Mouse (Mus musculus) layer of hippocampus, adult 8-10 months (tissue): ENCODE results near the gene Tsc22d4. TPM values are rescaled to one million over a fixed set of nuclear protein-coding genes. Genes with fewer than 3 reads are reported as not detected.
A peak's percentile ranks its signal among the peaks of the same experiment; 100 is the strongest.

Experiments
- DNase-seq, 2 experiments: peaks; one replicate each; pipeline ENCODE4 v3.0.0; 2022; ENCODE audit warnings: low spot score in 2 of 2
- total RNA-seq, 4 experiments: library from RNA; stranded (reverse); gene quantifications; 2 replicates each; pipeline ENCODE4 v1.2.4; 2022

The Tsc22d4 gene
- total RNA-seq, 4 experiments from 2014 or later = 146 to 236 (median 178) TPM

DNA sequence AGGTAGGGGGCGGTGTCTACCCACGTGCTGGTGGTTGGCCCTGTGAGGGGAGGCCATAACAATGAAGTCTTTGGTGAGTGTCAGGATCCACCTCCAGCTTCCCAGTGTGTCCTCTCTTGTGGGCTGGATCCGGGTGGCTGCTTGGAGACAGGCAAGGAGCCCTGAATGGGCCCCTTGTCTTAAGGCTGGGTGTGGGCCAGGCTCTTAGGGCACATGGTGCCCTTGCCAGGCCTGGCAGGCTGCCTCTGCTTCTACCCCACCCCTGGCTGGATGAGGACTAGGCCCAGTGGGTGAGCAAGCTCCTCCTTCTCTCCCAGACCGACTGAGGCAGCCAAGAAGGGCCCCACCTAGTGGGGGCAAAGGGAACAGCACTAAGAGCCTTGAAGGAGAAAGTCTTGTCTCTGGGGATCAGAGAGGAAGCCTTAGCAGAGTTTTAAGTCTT lies 14.5 kb downstream of the Tsc22d4 start:
- peak; percentile 94 for DNase-seq

DNA sequence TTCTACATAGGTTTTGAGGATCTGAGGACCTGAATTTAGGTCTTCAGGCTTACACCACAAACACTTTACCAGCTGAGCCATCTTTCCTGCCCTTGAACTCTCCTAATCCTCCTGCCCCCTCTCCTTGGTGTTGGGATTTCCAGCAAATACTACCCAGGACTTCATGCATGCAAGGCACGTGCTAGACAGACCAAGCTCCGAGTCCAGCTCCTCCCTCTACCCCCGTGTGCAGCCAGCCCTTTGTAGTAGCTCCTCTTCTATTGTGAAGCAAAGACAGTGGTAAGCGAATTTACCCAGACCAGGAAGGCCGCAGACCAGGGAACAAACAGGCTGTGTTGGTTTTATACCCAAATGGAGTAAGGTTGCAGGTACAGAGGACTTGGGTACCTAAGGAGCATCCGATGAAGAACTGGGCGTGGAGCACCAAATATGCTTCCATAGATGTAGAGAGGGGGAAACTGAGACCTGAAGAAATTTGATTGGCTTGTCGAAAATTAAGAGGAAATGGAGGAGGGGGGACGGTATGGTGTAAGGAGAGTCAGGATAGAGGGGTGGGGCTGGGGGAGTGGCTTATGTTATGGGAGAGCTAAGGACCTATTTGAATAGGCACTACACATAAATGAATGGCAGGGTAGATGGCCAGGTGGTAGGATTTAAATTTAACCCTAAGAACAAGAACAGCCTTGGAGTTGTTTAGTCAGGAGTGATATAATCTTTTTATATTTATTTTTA lies 19.2 kb downstream of the Tsc22d4 start:
- no peak for DNase-seq

DNA sequence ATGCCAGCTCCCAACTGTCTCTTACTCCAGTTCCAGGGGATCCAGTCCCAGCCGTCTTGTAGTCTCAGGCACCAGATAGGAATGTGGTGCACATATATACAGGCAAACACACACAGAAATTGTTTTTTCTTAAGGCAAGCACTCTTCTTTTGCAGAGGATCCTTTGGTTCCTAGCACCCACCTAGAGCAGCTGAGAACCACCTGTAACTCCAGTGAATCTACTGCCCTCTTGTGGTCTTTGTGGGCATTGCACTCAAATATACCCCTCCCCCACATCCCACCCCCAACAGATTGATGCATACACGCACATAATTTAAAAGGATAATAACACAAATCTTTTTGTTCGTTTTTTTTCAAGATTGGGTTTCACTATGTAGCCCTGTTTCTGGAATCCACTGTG lies 20.7 kb downstream of the Tsc22d4 start:
- DNase-seq = no peak

DNA sequence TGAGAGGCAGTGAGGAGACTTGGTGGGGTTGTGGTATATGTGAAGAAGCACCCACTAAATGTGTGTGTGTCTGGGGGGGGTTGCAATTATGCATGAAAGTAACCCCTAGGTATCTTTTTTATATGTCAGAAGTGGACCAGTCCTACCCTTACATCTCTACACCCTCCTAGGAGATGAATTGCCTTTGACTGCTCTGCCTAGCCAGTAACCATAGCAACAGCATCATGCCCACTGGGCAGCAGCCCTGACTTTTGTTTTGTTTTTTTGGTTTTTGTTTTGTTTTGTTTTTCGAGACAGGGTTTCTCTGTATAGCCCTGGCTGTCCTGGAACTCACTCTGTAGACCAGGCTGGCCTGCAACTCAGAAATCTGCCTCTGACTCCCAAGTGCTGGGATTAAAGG lies 22.9 kb downstream of the Tsc22d4 start:
- DNase-seq = no peak

DNA sequence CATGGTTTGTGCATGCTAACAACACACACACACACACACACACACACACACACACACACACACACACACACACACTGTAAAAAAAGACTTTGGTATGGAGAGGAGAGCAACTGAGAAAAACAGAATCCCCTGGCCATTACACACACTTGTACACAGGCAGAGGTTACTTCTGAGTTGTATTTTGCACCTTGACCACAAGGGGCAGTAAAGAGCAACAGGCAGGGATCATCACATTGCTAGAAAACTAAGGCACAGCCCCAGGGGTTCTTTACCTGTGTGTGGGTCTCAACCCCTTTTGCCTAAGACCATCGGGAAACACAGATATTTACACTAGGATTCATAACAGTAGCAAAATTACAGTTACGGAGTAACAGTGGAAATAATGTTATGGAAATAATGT lies 25.2 kb downstream of the Tsc22d4 start:
- DNase-seq = no peak

DNA sequence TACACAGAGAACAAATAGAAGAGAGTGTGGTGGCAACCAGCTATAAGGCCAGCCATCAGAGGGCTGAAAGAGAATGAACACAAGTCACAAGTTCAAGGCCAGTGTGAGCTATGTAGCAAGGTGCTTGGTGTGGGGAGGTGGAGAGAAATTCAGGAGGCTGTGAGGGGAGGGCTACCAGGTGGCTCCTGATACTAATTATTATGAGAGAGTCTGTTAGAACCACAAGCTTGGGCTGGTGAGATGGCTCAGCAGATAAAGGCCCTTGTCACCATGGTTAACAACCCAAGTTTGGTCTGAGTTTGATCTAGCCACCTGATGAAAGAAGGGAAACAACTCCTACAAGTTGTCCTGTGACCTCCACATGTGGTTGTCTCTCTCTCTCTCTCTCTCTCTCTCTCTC lies 27.2 kb downstream of the Tsc22d4 start:
- DNase-seq = no peak

DNA sequence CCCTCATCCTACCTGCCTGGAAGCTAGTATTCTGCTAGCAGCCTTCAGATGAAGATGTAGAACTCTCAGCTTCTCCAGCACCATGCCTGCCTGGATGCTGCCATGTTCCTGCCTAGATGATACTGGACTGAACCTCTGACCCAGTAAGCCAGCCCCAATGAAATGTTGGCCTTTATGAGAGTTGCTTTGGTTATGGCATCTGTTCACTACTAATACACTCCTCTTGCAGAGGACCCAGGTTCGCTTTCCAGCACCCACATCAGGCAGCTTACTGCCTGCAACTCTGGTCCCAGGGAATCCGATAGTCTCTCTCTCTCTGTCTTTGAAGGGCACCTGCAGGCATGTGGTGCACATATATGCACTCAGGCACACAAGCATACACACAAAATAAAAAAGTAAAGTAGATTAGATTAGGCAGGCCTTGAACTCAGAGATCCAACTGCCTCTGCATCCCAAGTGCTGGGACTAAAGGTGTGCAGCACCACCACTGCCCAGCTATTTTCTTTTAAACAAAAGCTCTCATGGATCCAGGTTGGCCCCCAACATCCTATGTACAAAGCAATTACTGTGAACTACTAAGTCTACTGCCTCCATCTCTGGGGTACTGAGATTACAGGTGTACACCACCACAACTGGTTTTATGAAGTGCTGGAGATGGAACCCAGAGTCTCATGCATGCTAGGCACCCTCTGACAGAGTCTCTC lies 30.2 kb downstream of the Tsc22d4 start:
- DNase-seq = no peak

DNA sequence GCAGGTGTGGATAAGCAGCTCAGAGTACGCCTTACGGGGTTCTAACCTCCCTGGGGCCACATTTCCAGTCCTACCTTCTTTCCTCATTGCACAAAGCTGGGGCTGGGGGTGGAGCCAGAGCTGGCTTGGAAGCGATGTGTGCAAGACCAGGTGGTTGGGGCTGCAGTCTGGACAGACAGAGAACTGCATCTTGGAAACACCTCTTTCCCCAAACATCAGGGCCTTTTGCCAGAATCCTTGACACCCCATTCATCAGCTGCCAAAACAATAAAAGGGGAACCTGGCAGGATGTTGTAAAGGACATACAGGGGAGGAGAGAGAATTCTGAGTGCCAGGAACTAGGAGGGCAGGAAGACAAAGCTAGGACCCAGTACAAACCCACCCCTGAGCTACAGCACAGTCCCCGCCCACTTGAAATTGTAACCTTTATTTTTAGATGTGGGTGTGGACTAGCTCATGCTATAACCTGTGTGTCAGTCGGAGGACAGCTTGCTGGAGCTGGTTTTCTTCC lies 30.9 kb downstream of the Tsc22d4 start:
- no peak for DNase-seq

DNA sequence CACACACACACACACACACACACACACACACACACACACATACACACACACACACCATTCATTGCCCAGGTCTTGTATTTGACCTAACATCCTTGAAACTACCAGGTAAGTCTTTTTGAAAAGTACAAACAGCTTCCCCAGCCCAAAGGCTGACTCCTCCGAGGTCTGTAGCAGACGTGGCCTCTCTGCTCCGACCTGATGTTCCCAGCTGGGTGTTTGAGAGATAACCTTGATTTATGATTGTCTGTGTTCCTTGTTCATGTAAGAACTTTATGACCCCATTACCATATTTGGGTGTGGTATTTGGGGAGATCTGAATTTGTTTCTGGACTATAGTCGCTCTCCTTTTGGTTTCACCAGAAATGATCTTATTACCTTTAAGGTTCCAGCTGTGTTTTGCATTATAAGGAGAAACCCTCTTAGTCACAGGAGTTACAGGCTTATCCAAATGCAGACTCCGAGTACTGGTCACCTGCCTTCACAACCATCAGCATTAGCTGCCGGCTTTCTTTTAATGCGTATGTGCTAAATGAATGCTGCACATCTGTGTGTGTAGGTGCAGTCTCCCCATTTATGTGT lies 31.8 kb downstream of the Tsc22d4 start:
- DNase-seq = no peak

DNA sequence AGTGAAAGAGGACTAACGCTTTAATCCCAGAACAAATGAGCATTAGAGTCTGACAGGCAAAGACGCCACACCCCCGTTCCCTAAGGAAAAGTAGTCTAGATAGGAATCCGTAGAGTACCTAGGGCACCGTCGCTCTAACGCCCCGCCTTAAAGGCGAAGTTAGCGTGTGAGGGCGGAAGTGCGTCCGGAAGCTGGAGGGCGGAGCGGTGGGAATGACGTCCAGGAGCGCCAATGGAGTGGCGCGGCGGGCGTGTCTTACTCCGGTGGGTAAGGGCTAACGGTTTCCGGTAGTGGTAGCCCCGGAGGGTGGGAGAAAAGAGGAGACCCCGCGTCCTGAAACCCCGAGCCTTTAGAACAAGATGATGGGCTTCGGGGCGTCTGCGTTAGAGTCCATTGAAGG lies 33.1 kb downstream of the Tsc22d4 start, which contains the start of gene Ppp1r35:
TSS of gene Ppp1r35 (plus strand) at position 215 of the 400 bp plus-strand sequence.
- peak; percentile 93 to 97 for DNase-seq

DNA sequence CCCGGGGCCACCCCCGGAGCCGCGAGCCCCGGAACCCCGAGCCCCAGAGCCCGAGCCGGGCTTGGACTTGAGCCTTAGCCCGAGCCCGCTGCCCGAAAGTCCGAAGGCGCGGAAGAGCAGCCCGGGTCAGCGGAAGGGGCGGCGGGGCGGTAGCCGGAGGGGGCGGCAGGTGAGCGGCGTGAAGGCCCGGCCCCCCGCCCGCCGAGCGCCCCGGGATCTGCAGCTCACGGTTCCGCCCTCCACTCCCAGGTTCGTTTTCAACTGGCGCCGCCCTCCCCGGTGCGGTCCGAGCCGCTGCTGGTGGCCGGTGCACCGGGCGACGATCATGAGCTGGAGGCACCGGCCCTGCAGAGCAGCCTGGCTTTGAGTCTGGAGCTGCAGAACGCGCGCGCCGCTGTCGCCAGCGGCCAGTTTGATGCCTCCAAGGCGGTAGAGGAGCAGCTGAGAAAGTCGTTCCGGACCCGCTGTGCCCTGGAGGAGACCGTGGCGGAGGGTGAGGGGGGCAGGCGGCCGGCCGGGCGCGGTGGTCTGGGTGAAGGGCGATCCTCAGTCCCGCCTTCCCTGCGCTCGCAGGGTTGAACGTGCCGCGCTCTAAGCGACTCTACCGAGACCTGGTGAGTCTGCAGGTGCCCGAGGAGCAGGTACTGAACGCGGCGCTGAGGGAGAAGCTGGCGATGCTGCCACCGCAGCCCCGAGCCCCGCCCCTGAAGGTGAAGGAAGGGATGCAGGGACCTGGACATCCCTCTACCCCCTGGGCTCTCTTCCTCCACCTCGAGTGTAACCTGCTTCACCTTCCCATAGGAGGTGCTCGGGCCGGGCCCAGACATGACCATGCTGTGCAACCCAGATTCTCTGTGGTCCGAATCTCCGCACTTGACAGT lies 33.8 kb downstream of the Tsc22d4 start:
- no peak for DNase-seq

DNA sequence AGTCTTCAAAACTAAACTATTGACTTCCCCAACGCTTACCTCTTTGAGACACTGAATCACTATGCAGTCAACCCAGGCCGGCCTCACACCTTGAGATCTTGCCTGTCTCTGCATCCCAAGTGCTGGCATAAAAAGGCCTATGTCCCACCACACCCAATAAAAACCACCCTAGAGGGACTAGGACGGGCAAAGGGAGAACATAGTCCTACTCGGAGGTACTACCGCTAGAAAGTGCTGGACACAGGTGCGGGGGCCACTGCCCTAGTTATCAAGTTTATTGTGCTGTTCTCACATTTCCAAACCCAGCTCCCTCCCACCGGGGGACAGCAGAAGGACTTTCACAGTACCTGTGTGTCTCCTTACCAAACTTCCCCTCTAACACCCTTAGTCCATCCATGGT lies 36.1 kb downstream of the Tsc22d4 start:
- DNase-seq = no peak

DNA sequence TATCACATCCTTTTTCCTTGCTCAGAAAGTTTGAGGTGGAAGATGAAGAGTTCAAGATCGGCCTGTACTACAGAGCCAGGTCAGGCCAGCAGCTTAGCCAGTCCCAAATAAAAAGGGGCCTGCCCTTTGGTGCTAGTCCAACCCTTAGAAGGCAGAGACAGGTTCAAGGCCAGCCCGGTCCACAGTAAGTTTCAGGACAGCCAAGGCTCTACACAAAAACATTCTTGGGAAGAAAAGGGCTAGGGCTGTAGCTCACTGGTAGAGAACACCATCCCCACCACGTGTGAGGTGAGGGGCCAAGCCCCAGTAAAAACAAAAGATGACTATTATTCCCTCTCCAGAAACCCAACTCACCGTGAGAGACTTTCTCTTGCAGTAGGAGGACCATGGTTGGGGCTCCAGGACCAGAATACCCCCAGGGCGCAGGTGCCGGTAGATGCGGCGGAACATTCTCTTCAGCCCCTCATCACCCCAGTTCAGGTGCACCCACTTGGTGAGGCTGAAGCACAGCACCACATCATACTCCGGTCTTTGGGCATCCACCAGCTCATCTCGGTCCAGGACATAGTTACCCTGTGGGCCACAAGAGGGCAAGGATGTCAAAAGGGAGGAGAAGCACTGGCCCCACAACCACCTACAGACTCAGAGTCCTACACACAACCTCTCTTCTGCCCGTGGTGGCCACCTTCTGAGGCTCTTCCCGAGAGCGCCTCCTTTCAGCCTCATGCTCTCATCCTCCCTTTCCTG lies 37.4 kb downstream of the Tsc22d4 start:
- no peak for DNase-seq

DNA sequence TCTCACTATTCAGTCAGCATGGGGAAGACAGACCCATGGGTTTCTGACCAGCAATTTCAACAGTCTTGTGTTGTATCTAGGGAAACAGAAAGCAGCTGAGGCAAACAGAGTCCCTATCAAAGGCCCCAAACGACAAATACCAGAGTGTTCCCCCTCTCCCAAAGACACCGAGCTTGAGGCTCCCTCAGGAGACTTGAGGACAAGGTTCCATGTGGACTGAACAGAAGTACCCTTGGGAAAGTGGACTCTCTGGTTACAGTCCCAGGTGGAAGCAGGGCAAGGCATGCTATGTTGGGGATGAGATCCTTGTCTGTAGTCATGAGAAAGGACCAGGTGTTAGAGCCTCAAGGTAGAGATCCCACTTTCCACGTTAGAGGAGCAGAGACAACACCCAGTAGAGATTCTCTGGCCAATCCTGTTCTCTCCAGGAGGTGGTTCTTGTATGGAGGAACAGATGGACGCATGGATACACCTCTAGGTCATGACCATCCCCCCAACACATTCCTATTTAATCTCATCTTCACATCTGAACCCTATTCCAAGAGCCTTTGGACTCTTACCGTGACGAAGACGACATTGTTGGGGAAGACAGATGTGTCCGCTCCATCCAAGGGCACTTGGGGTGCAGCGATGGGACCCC lies 38.5 kb downstream of the Tsc22d4 start:
- DNase-seq = no peak

DNA sequence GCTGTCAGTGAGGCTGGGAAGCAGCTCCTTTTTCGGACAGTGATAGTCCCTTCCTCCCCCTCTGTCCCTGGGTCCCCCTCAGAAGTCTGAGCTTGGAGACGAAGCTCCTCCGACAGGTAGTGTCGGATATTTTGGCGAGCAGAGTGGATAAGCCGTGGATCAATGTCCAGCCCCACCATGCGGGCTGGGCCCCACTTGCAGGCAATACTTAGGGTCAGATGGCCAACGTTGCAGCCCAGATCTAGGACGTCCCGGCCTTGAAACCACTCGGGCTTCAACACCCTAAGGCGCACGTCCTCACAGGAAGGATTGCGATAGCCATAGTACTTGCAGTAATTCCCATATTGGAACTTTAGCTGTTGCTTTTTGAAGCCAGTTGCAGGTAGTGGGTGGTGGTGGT lies 39.0 kb downstream of the Tsc22d4 start:
- no peak for DNase-seq

DNA sequence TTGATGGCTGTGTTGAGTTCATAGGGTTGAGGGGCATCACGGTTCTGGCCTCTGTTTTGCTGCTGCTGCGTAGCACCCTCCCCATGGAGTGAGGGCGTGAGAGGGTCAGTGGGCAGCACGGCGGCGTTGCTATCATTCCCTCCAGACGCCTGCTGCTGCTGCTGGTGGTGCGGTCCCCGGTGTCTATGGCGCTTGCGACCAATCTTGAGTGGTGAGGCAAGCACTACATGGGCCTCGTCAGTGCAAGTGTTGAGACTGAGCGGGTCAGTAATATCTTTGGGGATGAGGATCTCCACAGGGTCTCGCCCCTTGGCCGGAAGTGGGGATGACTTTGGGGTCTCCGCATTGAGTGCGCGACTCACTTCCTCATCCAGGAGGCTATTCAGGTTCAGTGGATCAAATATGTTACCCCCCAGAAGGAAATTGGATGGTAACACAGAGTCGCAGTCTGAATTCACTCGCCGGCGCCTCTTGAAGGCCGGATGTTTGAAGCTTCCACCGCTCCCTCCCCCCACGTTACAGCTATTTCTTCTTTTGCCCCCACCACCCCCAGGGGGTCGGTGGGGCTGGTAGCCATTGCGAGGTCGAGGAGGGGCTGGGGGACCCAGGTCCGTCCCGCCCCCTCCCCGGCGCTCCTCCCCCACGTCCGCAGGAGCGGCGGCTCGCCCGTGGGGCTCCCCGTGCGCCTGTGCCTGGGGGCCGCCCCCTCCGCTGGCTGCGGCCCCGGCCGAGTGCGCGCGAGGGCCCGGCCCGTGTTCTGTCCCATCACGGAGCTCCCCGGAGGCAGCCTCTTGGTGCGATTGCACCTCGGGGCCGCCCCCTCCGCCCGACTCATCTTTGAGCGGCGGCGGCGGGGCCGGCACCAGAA lies 39.9 kb downstream of the Tsc22d4 start:
- DNase-seq = no peak

DNA sequence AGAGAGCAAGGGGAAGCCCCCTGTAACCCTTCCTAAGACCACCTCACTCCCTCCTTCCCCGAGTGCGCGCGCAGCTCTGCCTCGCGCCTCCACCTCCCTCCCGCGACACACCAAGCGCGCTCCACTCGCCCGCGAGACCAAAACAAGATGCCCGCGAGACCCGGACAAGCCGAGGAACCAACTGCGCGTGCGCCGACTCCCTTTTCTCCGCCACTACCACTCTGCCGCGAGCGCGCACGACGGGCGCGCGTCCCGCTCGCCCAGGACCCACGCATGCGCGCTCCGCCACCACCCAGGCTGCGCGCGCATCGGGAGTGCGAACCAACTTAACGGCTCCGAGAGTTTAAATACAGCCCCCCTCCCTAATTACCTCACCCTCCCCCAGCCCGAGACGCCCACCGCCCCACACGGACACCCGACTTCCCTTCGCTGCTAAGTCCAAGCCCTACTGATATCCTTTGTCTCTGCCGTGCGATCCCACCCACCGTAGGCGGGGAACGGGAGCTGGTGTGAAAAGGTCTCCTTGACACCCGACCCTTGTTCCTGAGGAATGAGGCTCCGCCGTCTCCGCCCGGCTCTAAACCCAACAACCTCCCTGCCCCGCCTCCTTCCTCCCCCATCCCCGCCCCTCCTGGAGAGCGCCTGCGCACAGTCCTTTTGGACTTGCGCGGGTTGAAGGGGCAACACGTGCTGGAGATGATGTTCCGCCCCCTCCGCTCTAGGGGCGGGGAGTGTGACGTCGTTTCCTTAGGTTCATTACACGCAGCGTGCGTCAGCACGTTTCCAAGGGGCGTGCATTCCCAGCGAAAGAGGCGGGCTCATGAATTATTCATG lies 40.8 kb downstream of the Tsc22d4 start:
- DNase-seq = peak; percentile 99
